Mouse (Mus musculus): Measurements from ENCODE around the gene Pgd.

- TF ChIP-seq POLR2A (IDR thresholded peaks at IDR 0.05; ENCODE audit: control insufficient read depth, extremely low read depth, insufficient read depth, low read length, poor library complexity) (no peak), CTCF (IDR thresholded peaks at IDR 0.05; ENCODE audit: borderline replicate concordance, control insufficient read depth, extremely low read depth, insufficient read depth, low read length, poor library complexity) (no peak)
Measured at GRCm38 (mm10) chr4:149215397-149215796, 48.8 kb upstream of the Pgd start.

Data from thymus, adult 2 months (tissue).